In the genomic region with DNA sequence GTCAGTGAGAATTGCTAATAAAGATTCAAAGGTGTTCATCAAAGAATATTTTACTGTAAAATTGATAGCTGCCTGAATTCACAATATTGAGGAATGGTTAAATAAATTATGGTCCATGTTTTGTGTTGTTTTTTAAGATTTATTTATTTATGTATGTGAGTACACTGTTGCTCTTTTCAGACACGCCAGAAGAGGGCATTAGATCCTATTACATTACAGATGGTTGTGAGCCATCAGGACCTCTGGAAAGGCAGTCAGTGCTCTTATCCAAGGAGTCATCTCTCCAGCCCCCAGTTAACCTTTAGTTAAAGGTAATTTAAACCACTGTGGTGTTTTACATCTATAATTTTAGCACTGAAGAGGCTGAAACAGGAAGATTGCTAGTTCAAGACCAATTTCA, we compare ENCODE assay signal across 37 mouse cellular contexts. TPM values are rescaled to one million over a fixed set of nuclear protein-coding genes. Genes with fewer than 3 reads are reported as not detected.
DNase-seq lines count a peak whose midpoint lies in the region; ATAC-seq and TF ChIP-seq lines count a peak whose summit lies in the region.
"Had no signal": no experiment of that assay in that cellular context is flagged by ENCODE, and none has a peak within 500 bp of the region (broad histone marks: within the 10 kb centered on the region; RNA-seq: fewer than 3 reads in every experiment).

No protein-coding gene starts in this region.

- TF ChIP-seq CTCF in heart, postnatal 0 days (IDR thresholded peaks at IDR 0.05; ENCODE audit: low read depth): peak; percentile 7; the same call in 1 of the 2 replicates
- peak; percentile 24 for TF ChIP-seq CTCF in left cerebral cortex, adult 2 months (IDR thresholded peaks at IDR 0.05)
- TF ChIP-seq CTCF in MEL (IDR thresholded peaks at IDR 0.05 in 2 of 3, conservative IDR thresholded peaks at IDR 0.05 in 1 of 3; ENCODE audit: control insufficient read depth in 1 of 3, insufficient read depth in 1 of 3, low read depth in 2 of 3, low read length in 3 of 3, poor library complexity in 1 of 3, severe bottlenecking in 1 of 3): 0 out of 6 replicates have a peak, but pooled peaks of 1 of the 3 experiments have one; percentile 16
- TF ChIP-seq CTCF in midbrain, postnatal 0 days (IDR thresholded peaks at IDR 0.05): no peak; the same call in 1 of the 2 replicates

- no peak overlapping the region for H3K27ac ChIP-seq in heart, postnatal 0 days (ENCODE audit: low read depth)
- H3K27ac ChIP-seq in left cerebral cortex, adult 2 months: no peak overlapping the region
- H3K27ac ChIP-seq in MEL (ENCODE audit: control insufficient read depth, low read depth, low read length): no peak overlapping the region
- no peak overlapping the region for H3K27ac ChIP-seq in midbrain, postnatal 0 days (ENCODE audit: low read depth, low read length)
- H3K27ac ChIP-seq: embryonic facial prominence, embryonic 12.5 days; heart, embryonic 13.5 days; hindbrain, embryonic 10.5 days; intestine, embryonic 15.5 days; limb, embryonic 10.5 days; limb, embryonic 15.5 days; liver, embryonic 14.5 days; midbrain, embryonic 15.5 days had no signal

- no peak overlapping the region for H3K4me2 ChIP-seq in heart, postnatal 0 days (ENCODE audit: low read depth, low read length)
- H3K4me2 ChIP-seq in midbrain, postnatal 0 days (ENCODE audit: low read depth, low read length, poor library complexity, severe bottlenecking): no peak overlapping the region
- H3K4me2 ChIP-seq: embryonic facial prominence, embryonic 12.5 days; heart, embryonic 13.5 days; intestine, embryonic 15.5 days; limb, embryonic 15.5 days; lung, embryonic 14.5 days; midbrain, embryonic 15.5 days had no signal

- TF ChIP-seq POLR2A in MEL (IDR thresholded peaks at IDR 0.05; ENCODE audit: control insufficient read depth in 1 of 2, insufficient read depth in 1 of 2, low read depth in 1 of 2, low read length in 2 of 2, poor library complexity in 1 of 2): no peak

- no peaks in the 10 kb centered on the region; the same call in 1 of the 2 replicates for H3K36me3 ChIP-seq in heart, postnatal 0 days (replicated peaks; ENCODE audit: control insufficient read depth, insufficient read depth, low read length)
- peaks cover 5% of the 10 kb centered on the region in 2 experiments; a peak in 3 of 4 replicates for H3K36me3 ChIP-seq in MEL (ENCODE audit: control insufficient read depth in 1 of 2, insufficient read depth in 2 of 2, low read length in 2 of 2)
- H3K36me3 ChIP-seq in midbrain, postnatal 0 days (ENCODE audit: insufficient read depth, low read length): peaks cover 5% of the 10 kb centered on the region; the same call in 1 of the 2 replicates
- H3K36me3 ChIP-seq: embryonic facial prominence, embryonic 12.5 days; intestine, embryonic 15.5 days; limb, embryonic 15.5 days; midbrain, embryonic 15.5 days had no signal

- H3K4me1 ChIP-seq in heart, postnatal 0 days (ENCODE audit: control insufficient read depth, insufficient read depth): peaks cover 23% of the 10 kb centered on the region
- H3K4me1 ChIP-seq in MEL (ENCODE audit: control insufficient read depth in 1 of 2, insufficient read depth in 2 of 2, low read length in 2 of 2): no peaks in the 10 kb centered on the region; a peak in 1 of 4 replicates
- H3K4me1 ChIP-seq in midbrain, postnatal 0 days (ENCODE audit: insufficient read depth, low read length): 0 out of 2 replicates have a peak, but pooled peaks cover 5% of the 10 kb centered on the region
- H3K4me1 ChIP-seq: midbrain, embryonic 15.5 days had no signal

- H3K27me3 ChIP-seq in heart, postnatal 0 days (ENCODE audit: control insufficient read depth, insufficient read depth, low read length): no peaks in the 10 kb centered on the region
- H3K27me3 ChIP-seq in MEL (ENCODE audit: control insufficient read depth in 1 of 2, insufficient read depth in 2 of 2, low read length in 2 of 2): no peaks in the 10 kb centered on the region
- no peaks in the 10 kb centered on the region for H3K27me3 ChIP-seq in midbrain, postnatal 0 days (ENCODE audit: insufficient read depth, low read length)
- H3K27me3 ChIP-seq: embryonic facial prominence, embryonic 12.5 days; heart, embryonic 13.5 days; intestine, embryonic 15.5 days; limb, embryonic 15.5 days; midbrain, embryonic 15.5 days had no signal

- intact Hi-C loops in left cerebral cortex, adult 2 months (cut with DNase I): no loop called here
- intact Hi-C loops in left cerebral cortex, postnatal 4 days (cut with DNase I): no loop called here

- no peaks in the 10 kb centered on the region for H3K79me2 ChIP-seq in MEL (ENCODE audit: control insufficient read depth, insufficient read depth, low read length, poor library complexity)

- 0 out of 2 replicates have a peak, but pooled peaks have one; percentile 1 for TF ChIP-seq RAD21 in MEL (IDR thresholded peaks at IDR 0.05; ENCODE audit: low read depth, low read length)

- TF ChIP-seq EP300 in heart, postnatal 0 days (IDR thresholded peaks at IDR 0.05; ENCODE audit: low read depth): no peak
- no peak for TF ChIP-seq EP300 in MEL (IDR thresholded peaks at IDR 0.05; ENCODE audit: low read depth in 1 of 2, low read length in 2 of 2)

- H3K9ac ChIP-seq in heart, postnatal 0 days (replicated peaks; ENCODE audit: low read depth, low read length): no peak overlapping the region
- no peak overlapping the region for H3K9ac ChIP-seq in MEL (ENCODE audit: control insufficient read depth, low read depth, low read length, poor library complexity, severe bottlenecking)
- H3K9ac ChIP-seq in midbrain, postnatal 0 days (replicated peaks; ENCODE audit: low read length, poor library complexity, severe bottlenecking): no peak overlapping the region
- H3K9ac ChIP-seq: embryonic facial prominence, embryonic 12.5 days; heart, embryonic 13.5 days; intestine, embryonic 15.5 days; limb, embryonic 15.5 days; liver, embryonic 14.5 days; lung, embryonic 14.5 days; midbrain, embryonic 15.5 days had no signal

- no peak for ATAC-seq in heart, postnatal 0 days (ENCODE audit: insufficient read depth, low read depth)
- no peak for ATAC-seq in midbrain, postnatal 0 days (ENCODE audit: low FRiP score)
- ATAC-seq: forebrain, embryonic 14.5 days; hindbrain, embryonic 16.5 days; intestine, embryonic 15.5 days; midbrain, embryonic 15.5 days had no signal

- no peak for DNase-seq in heart, postnatal 0 days (ENCODE audit: low spot score)
- DNase-seq in heart, adult 8-10 months (ENCODE audit: low spot score): no peak
- DNase-seq in left cerebral cortex, adult 2 months (ENCODE audit: extremely low spot score in 1 of 2, low spot score in 2 of 2): no peak
- no peak for DNase-seq in left cerebral cortex, postnatal 4 days
- DNase-seq in MEL (ENCODE audit: low read depth, low spot score): no peak
- no peak for DNase-seq in midbrain, postnatal 0 days (ENCODE audit: low spot score)
- DNase-seq: adrenal gland, postnatal 25 days; cerebellum, adult 11-12 months; cerebellum, adult 9-11 months; embryo, embryonic 11 days; heart, postnatal 14 days; kidney, adult 9 months; kidney, postnatal 25 days; lung, embryonic 14.5 days; lung, postnatal 14 days; right cerebral cortex, adult 18-20 months; right cerebral cortex, postnatal 4 days; thymus, adult 2 months; thymus, postnatal 36 days had no signal

- H3K9me3 ChIP-seq in heart, postnatal 0 days (replicated peaks; ENCODE audit: control insufficient read depth, low read length): no peaks in the 10 kb centered on the region
- H3K9me3 ChIP-seq in MEL (replicated peaks; ENCODE audit: insufficient read depth, low read length): no peaks in the 10 kb centered on the region
- no peaks in the 10 kb centered on the region for H3K9me3 ChIP-seq in midbrain, postnatal 0 days (ENCODE audit: low read length)
- H3K9me3 ChIP-seq: embryonic facial prominence, embryonic 12.5 days; heart, embryonic 13.5 days; hindbrain, embryonic 10.5 days; intestine, embryonic 15.5 days; limb, embryonic 10.5 days; limb, embryonic 15.5 days; midbrain, embryonic 15.5 days had no signal

- H3K4me3 ChIP-seq in heart, postnatal 0 days (ENCODE audit: low read depth, low read length): no peak overlapping the region
- no peak overlapping the region for H3K4me3 ChIP-seq in left cerebral cortex, adult 2 months
- H3K4me3 ChIP-seq in MEL (ENCODE audit: control insufficient read depth in 1 of 2, insufficient read depth in 1 of 2, low read depth in 2 of 2, low read length in 2 of 2): no peak overlapping the region
- H3K4me3 ChIP-seq in midbrain, postnatal 0 days (ENCODE audit: low read depth, low read length): no peak overlapping the region
- H3K4me3 ChIP-seq: embryonic facial prominence, embryonic 12.5 days; heart, embryonic 13.5 days; hindbrain, embryonic 10.5 days; intestine, embryonic 15.5 days; limb, embryonic 10.5 days; limb, embryonic 15.5 days; midbrain, embryonic 15.5 days had no signal

- 64% methylated on average over 1 of the region's 1 CpGs for WGBS in heart, postnatal 0 days
- WGBS in midbrain, postnatal 0 days: 70% methylated on average over 1 of the region's 1 CpGs

TF ChIP-seq in MEL, 35 proteins besides CTCF, POLR2A, EP300 and RAD21 (continues in another document):
- no peak for TF ChIP-seq MYB (IDR thresholded peaks at IDR 0.05; ENCODE audit: low read depth, low read length)
- TF ChIP-seq CHD1 (IDR thresholded peaks at IDR 0.05; ENCODE audit: low read depth, low read length): no peak
- TF ChIP-seq POLR2AphosphoS2 (IDR thresholded peaks at IDR 0.05; ENCODE audit: low read length): no peak

RNA-seq across cellular contexts. Expression of a gene that starts 49.4 kb away (rescaled TPM):
- total RNA-seq in heart, postnatal 0 days (2014; rRNA removed; ENCODE audit: low replicate concordance): 35.4 and 42.8 TPM in 2 replicates
- polyA plus RNA-seq in heart, postnatal 0 days (2015; fragmentation: Nextera tagmentation; extraction: Ambion mirVana): 31.5 and 32.1 TPM in 2 replicates
- 100 to 1,000 TPM; 150 to 177 (median 168) TPM for total RNA-seq in heart, adult 8-10 months (2022)
- total RNA-seq in left cerebral cortex, adult 2 months (2021): 100 to 1,000 TPM; 365 to 382 TPM
- total RNA-seq in left cerebral cortex, postnatal 4 days (2021): 100 to 1,000 TPM; 158 to 165 TPM
- total RNA-seq in MEL (2012; rRNA removed): 8.0 and 8.2 TPM in 2 replicates
- 10 to 100 TPM in 1 of 2 experiments, not detected in 1; 60.6 TPM for polyA plus RNA-seq in MEL (2012; ENCODE audit: insufficient read depth in 1 of 2, insufficient read length in 2 of 2, low read depth in 1 of 2, low replicate concordance in 2 of 2, missing spikeins in 1 of 2)
- total RNA-seq in midbrain, postnatal 0 days (2014; rRNA removed): 52.0 and 53.2 TPM in 2 replicates
- 38.0 and 40.0 TPM in 2 replicates for polyA plus RNA-seq in midbrain, postnatal 0 days (2015; fragmentation: Nextera tagmentation; extraction: Ambion mirVana)

RNA-seq across cellular contexts. Expression of a gene that starts 59.3 kb away (rescaled TPM):
- not detected in 2 replicates for total RNA-seq in heart, postnatal 0 days (2014; rRNA removed; ENCODE audit: low replicate concordance)
- not detected in 2 replicates for polyA plus RNA-seq in heart, postnatal 0 days (2015; fragmentation: Nextera tagmentation; extraction: Ambion mirVana)
- total RNA-seq in heart, adult 8-10 months (2022): not detected
- not detected for total RNA-seq in left cerebral cortex, adult 2 months (2021)
- total RNA-seq in left cerebral cortex, postnatal 4 days (2021): not detected
- total RNA-seq in MEL (2012; rRNA removed): not detected in 2 replicates
- not detected for polyA plus RNA-seq in MEL (2012; ENCODE audit: insufficient read depth in 1 of 2, insufficient read length in 2 of 2, low read depth in 1 of 2, low replicate concordance in 2 of 2, missing spikeins in 1 of 2)
- total RNA-seq in midbrain, postnatal 0 days (2014; rRNA removed): not detected in 2 replicates
- not detected in 2 replicates for polyA plus RNA-seq in midbrain, postnatal 0 days (2015; fragmentation: Nextera tagmentation; extraction: Ambion mirVana)
- total RNA-seq: adrenal gland, adult 18-20 months; adrenal gland, postnatal 25 days; gastrocnemius, adult 8-10 months; heart, postnatal 14 days; layer of hippocampus, adult 18-20 months; layer of hippocampus, postnatal 14 days; neutrophil, adult 5-6 weeks had no signal
- polyA plus RNA-seq: forebrain, embryonic 14.5 days; gonadal fat pad, adult 2 months; heart, embryonic 13.5 days; hindbrain, embryonic 16.5 days; limb, embryonic 15.5 days; lung, embryonic 14.5 days; midbrain, embryonic 15.5 days; neural tube, embryonic 11.5 days; spleen, adult 2 months; thymus, adult 2 months had no signal
